In the genomic region with DNA sequence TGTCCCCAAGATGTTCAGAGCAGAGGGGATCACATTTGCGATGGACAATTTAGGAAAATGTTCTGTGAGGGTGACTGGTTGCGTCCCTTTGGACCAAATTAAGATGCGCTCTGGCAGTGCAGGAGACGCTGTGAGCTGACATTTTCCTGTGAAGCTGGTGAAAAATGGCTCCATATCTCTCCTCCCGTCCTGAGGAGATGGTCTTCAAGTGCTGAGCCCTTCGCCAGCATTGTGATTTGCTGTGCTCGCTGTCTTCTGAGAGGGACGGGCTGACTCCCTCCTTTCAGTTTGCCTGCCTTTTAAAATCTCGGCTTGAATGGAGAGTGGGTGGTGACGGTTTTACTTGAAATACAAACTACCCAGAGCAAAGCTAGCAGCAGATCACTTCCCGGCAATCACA, we compare ENCODE assay signal across 8 mouse cellular contexts.
DNase-seq lines count a peak whose midpoint lies in the region; ATAC-seq and TF ChIP-seq lines count a peak whose summit lies in the region.

No protein-coding gene starts in this region.

- no peak for TF ChIP-seq POLR2A in thymus, adult 2 months (IDR thresholded peaks at IDR 0.05; ENCODE audit: control insufficient read depth, extremely low read depth, insufficient read depth, low read length, poor library complexity)

- no peak overlapping the region for H3K27ac ChIP-seq in heart, embryonic 13.5 days (replicated peaks)
- no peak overlapping the region for H3K27ac ChIP-seq in embryonic facial prominence, embryonic 10.5 days (replicated peaks)
- H3K27ac ChIP-seq in hindbrain, embryonic 16.5 days (ENCODE audit: low read depth, low read length), result peak overlapping the region; percentile 65
- H3K27ac ChIP-seq in liver, embryonic 13.5 days, result no peak overlapping the region
- no peak overlapping the region for H3K27ac ChIP-seq in thymus, adult 2 months (ENCODE audit: control insufficient read depth, insufficient read depth, low read length)

- 4% methylated on average over 11 of the region's 11 CpGs for WGBS in heart, embryonic 13.5 days
- 5% methylated on average over 11 of the region's 11 CpGs for WGBS in embryonic facial prominence, embryonic 10.5 days
- WGBS in hindbrain, embryonic 16.5 days, result 1% methylated on average over 11 of the region's 11 CpGs
- 9% methylated on average over 11 of the region's 11 CpGs for WGBS in liver, embryonic 13.5 days (ENCODE audit: insufficient replicate concordance)
- WGBS in thymus, adult 2 months, result 23% methylated on average over 11 of the region's 11 CpGs

- H3K27me3 ChIP-seq in heart, embryonic 13.5 days (replicated peaks), result peaks cover 10% of the 10 kb centered on the region; the same call in 1 of the 2 replicates
- H3K27me3 ChIP-seq in embryonic facial prominence, embryonic 10.5 days (replicated peaks; ENCODE audit: low read depth, poor library complexity, severe bottlenecking), result peaks cover 31% of the 10 kb centered on the region
- H3K27me3 ChIP-seq in hindbrain, embryonic 16.5 days (replicated peaks; ENCODE audit: control insufficient read depth, insufficient read depth, low read length), result no peaks in the 10 kb centered on the region
- H3K27me3 ChIP-seq in liver, embryonic 13.5 days, result peaks cover 21% of the 10 kb centered on the region
- no peaks in the 10 kb centered on the region for H3K27me3 ChIP-seq in thymus, adult 2 months (ENCODE audit: control insufficient read depth, insufficient read depth, low read length)

- no peak for ATAC-seq in heart, embryonic 13.5 days (ENCODE audit: extremely low read depth, insufficient number of reproducible peaks, low FRiP score, low TSS enrichment)
- peak; percentile 61 for ATAC-seq in hindbrain, embryonic 16.5 days
- no peak for ATAC-seq in liver, embryonic 13.5 days (ENCODE audit: low read depth)

- H3K9me3 ChIP-seq in heart, embryonic 13.5 days, result no peaks in the 10 kb centered on the region
- no peaks in the 10 kb centered on the region for H3K9me3 ChIP-seq in embryonic facial prominence, embryonic 10.5 days
- H3K9me3 ChIP-seq in hindbrain, embryonic 16.5 days (ENCODE audit: control insufficient read depth, low read length), result no peaks in the 10 kb centered on the region
- no peaks in the 10 kb centered on the region for H3K9me3 ChIP-seq in liver, embryonic 13.5 days (replicated peaks)

- peak overlapping the region; percentile 48 for H3K9ac ChIP-seq in heart, embryonic 13.5 days
- peak overlapping the region; percentile 76 for H3K9ac ChIP-seq in hindbrain, embryonic 16.5 days (ENCODE audit: low read depth, low read length)
- H3K9ac ChIP-seq in liver, embryonic 13.5 days, result no peak overlapping the region

- DNase-seq in heart, postnatal 10 days, result no peak
- DNase-seq in embryonic facial prominence, embryonic 10.5 days (ENCODE audit: low spot score), result peak; percentile 35
- DNase-seq in liver, embryonic 13.5 days, result no peak
- peak; percentile 80 for DNase-seq in telencephalon, adult 2 months (ENCODE audit: low read depth, low spot score)
- DNase-seq in thymus, adult 2 months, result no peak
- no peak for DNase-seq in adrenal gland, postnatal 14 days

- TF ChIP-seq CTCF in thymus, adult 2 months (IDR thresholded peaks at IDR 0.05; ENCODE audit: borderline replicate concordance, control insufficient read depth, extremely low read depth, insufficient read depth, low read length, poor library complexity), result no peak

- H3K4me2 ChIP-seq in heart, embryonic 13.5 days, result peak overlapping the region; percentile 70
- H3K4me2 ChIP-seq in hindbrain, embryonic 16.5 days (ENCODE audit: low read length), result peak overlapping the region; percentile 56
- H3K4me2 ChIP-seq in liver, embryonic 13.5 days, result 0 out of 2 replicates have a peak overlapping the region, but pooled peaks have one; percentile 12

- H3K4me1 ChIP-seq in heart, embryonic 13.5 days, result peaks cover 20% of the 10 kb centered on the region
- H3K4me1 ChIP-seq in embryonic facial prominence, embryonic 10.5 days, result peaks cover 28% of the 10 kb centered on the region
- no peaks in the 10 kb centered on the region; the same call in 1 of the 2 replicates for H3K4me1 ChIP-seq in hindbrain, embryonic 16.5 days (ENCODE audit: control insufficient read depth, insufficient read depth, low read depth, low read length)
- H3K4me1 ChIP-seq in liver, embryonic 13.5 days (replicated peaks), result no peaks in the 10 kb centered on the region
- H3K4me1 ChIP-seq in thymus, adult 2 months (replicated peaks; ENCODE audit: control insufficient read depth, insufficient read depth, low read length), result no peaks in the 10 kb centered on the region

- H3K4me3 ChIP-seq in heart, embryonic 13.5 days, result peak overlapping the region; percentile 50
- H3K4me3 ChIP-seq in embryonic facial prominence, embryonic 10.5 days, result peak overlapping the region; percentile 60
- H3K4me3 ChIP-seq in hindbrain, embryonic 16.5 days (ENCODE audit: low read length), result peak overlapping the region; percentile 55
- H3K4me3 ChIP-seq in liver, embryonic 13.5 days (replicated peaks), result no peak overlapping the region
- no peak overlapping the region for H3K4me3 ChIP-seq in thymus, adult 2 months (ENCODE audit: control insufficient read depth, insufficient read depth, low read length)

- intact Hi-C loops in heart, postnatal 10 days (cut with DNase I), result no loop called here

- no peaks in the 10 kb centered on the region for H3K36me3 ChIP-seq in heart, embryonic 13.5 days
- H3K36me3 ChIP-seq in embryonic facial prominence, embryonic 10.5 days (replicated peaks), result no peaks in the 10 kb centered on the region
- H3K36me3 ChIP-seq in hindbrain, embryonic 16.5 days (ENCODE audit: control insufficient read depth, insufficient read depth, low read length), result no peaks in the 10 kb centered on the region
- no peaks in the 10 kb centered on the region for H3K36me3 ChIP-seq in liver, embryonic 13.5 days
- H3K36me3 ChIP-seq in thymus, adult 2 months (ENCODE audit: control insufficient read depth, insufficient read depth, low read length), result no peaks in the 10 kb centered on the region

Comparison
In these comparisons a context has a peak if more than half of its experiments do, and no peak if none do; other contexts are left out.
1. H3K4me2 ChIP-seq: peak in every context shown above with its lines; median percentile 70 in heart, embryonic 13.5 days; 56 in hindbrain, embryonic 16.5 days; 12 in liver, embryonic 13.5 days.
2. H3K4me3 ChIP-seq: peak in heart, embryonic 13.5 days (single experiment), embryonic facial prominence, embryonic 10.5 days (single experiment) and hindbrain, embryonic 16.5 days (single experiment); none in liver, embryonic 13.5 days (single experiment) and thymus, adult 2 months (single experiment).
3. DNase-seq: peak in embryonic facial prominence, embryonic 10.5 days (single experiment) and telencephalon, adult 2 months (single experiment); none in heart, postnatal 10 days (0 of 2), liver, embryonic 13.5 days (single experiment), thymus, adult 2 months (single experiment) and adrenal gland, postnatal 14 days (single experiment).